Mouse (Mus musculus) liver, embryonic 11.5 days (tissue): ENCODE data around the gene Rpgrip1l. TPM values are rescaled to one million over a fixed set of nuclear protein-coding genes. Genes with fewer than 3 reads are reported as not detected.

Source experiments
- ATAC-seq: fragments of 200-750 bp; cut with Nextera tagmentation; replicated peaks from 2 replicates; pipeline ENCODE4 v1.8.0; 2017; ENCODE audit warnings: moderate number of reproducible peaks, mild to moderate bottlenecking, moderate TSS enrichment, moderate library complexity; ENCODE audit not compliant: low FRiP score
- DNase-seq: peaks from one replicate; pipeline ENCODE4 v3.0.0-alpha.2; 2017; ENCODE audit warnings: low spot score
- H3K27ac ChIP-seq: fragments of 300-500 bp; sonication (generic); 2 replicates; pipeline ENCODE4 v1.5.1; 2014; ENCODE audit warnings: mild to moderate bottlenecking, low read depth, low read length, control low read depth
- H3K27me3 ChIP-seq: fragments of 300-500 bp; sonication (generic); replicated peaks from 2 replicates; pipeline ENCODE4 v1.6.1; 2014; ENCODE audit warnings: low read length, mixed read lengths; ENCODE audit not compliant: control insufficient read depth, insufficient read depth
- H3K36me3 ChIP-seq: fragments of 300-500 bp; sonication (generic); 2 replicates; pipeline ENCODE4 v1.6.1; 2014; ENCODE audit warnings: mild to moderate bottlenecking, low read length, moderate library complexity, mixed read lengths; ENCODE audit not compliant: control insufficient read depth, insufficient read depth
- H3K4me1 ChIP-seq: fragments of 300-500 bp; sonication (generic); replicated peaks from 2 replicates; pipeline ENCODE4 v1.6.1; 2014; ENCODE audit warnings: low read length, mixed read lengths; ENCODE audit not compliant: control insufficient read depth, insufficient read depth
- H3K4me2 ChIP-seq: fragments of 300-500 bp; sonication (generic); 2 replicates; pipeline ENCODE4 v1.6.1; 2014; ENCODE audit warnings: mild to moderate bottlenecking, control low read depth, moderate library complexity
- H3K4me3 ChIP-seq: fragments of 300-500 bp; sonication (generic); 2 replicates; pipeline ENCODE4 v1.5.1; 2014; ENCODE audit warnings: low read depth, low read length, control low read depth
- H3K9ac ChIP-seq: fragments of 300-500 bp; sonication (generic); 2 replicates; pipeline ENCODE4 v1.6.1; 2014; ENCODE audit warnings: low read depth, low read length, control low read depth
- H3K9me3 ChIP-seq: fragments of 300-500 bp; sonication (generic); 2 replicates; pipeline ENCODE4 v1.6.1; 2016; ENCODE audit warnings: low read length, inconsistent platforms, mixed read lengths; ENCODE audit not compliant: control insufficient read depth
- WGBS: fragments of 180-500 bp; shearing (Covaris S2); extraction: QIAGEN DNeasy Blood & Tissue Kit; methylation state at CpG from one replicate; pipeline ENCODE4 v1.1.7; 2014; 5-methylcytosine and 5-hydroxymethylcytosine counted together
- polyA plus RNA-seq: library from polyadenylated mRNA; unstranded; fragments of >200 nt; fragmentation: Nextera tagmentation; extraction: Ambion mirVana; gene quantifications from 2 replicates; pipeline ENCODE4 v1.2.1, GENCODE M21; 2014

Gene Rpgrip1l
- polyA plus RNA-seq, 1 experiment from 2014 or later: 6.5 TPM

GRCm38 (mm10) chr8:91276337-91276736 is 36.7 kb downstream of the Rpgrip1l start:
- ATAC-seq (no peak), DNase-seq (no peak)
- Histone ChIP-seq H3K27ac (no peak overlapping the region), H3K4me1 (no peaks in the 10 kb centered on the region), H3K4me3 (no peak overlapping the region), H3K27me3 (no peaks in the 10 kb centered on the region), H3K36me3 (no peaks in the 10 kb centered on the region), H3K9ac (no peak overlapping the region), H3K4me2 (no peak overlapping the region), H3K9me3 (no peaks in the 10 kb centered on the region)
- WGBS: 93% methylated on average over 2 of the region's 2 CpGs

DNA sequence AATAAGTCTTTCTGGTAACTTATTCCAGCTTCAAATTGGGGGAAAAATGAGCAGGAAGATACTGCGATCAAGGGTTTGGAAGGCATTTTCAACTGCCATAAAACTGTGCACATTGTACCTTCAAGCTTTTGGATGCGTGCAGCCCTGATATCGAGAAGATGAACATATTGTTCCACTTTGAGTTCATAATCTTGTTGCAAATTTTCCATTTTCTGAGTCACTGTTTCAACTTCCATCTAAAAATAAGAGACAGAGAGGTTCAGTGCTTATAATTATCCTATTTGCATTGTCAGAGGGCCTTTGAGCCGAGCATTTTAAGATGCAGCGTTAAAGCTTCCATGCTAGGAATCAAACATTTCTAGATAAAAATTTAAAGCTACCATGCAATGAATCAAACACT is 39.6 kb downstream of the Rpgrip1l start:
- Histone ChIP-seq H3K36me3 (no peaks in the 10 kb centered on the region), H3K27me3 (no peaks in the 10 kb centered on the region), H3K4me3 (no peak overlapping the region), H3K4me1 (no peaks in the 10 kb centered on the region), H3K27ac (no peak overlapping the region), H3K4me2 (no peak overlapping the region), H3K9ac (no peak overlapping the region), H3K9me3 (no peaks in the 10 kb centered on the region)
- ATAC-seq: no peak
- 89% methylated on average over 5 of the region's 5 CpGs for WGBS
- DNase-seq: no peak

DNA sequence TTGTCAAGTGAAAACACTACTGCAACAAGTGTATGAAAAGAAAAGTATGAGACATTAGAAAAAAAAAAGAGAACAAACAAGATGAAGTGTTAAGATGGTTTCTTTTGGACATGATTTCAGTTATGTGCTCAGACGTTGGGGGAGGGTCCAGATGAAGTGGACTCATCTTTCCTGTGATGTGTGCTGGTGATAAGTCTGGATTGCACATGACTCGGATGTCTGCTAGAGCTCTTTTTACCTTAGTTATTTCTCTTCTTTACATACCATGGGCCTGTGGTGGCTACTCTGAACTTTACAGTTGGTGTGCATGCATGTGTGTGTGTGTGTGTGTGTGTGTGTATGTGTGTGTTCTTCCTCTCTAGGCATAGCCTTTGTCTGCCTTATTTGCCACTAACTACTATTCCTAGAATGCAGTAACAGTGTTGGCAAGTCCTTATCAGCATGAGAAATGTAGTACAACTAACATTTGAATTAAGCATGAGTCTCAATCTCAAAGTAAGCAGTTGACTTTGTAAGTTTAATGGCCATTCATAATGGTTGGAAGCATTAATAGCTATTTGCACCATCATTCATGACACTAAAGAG is 43.6 kb downstream of the Rpgrip1l start:
- Histone ChIP-seq H3K27me3 (no peaks in the 10 kb centered on the region), H3K4me1 (no peaks in the 10 kb centered on the region), H3K36me3 (no peaks in the 10 kb centered on the region), H3K9me3 (no peaks in the 10 kb centered on the region), H3K9ac (no peak overlapping the region), H3K4me2 (no peak overlapping the region), H3K27ac (no peak overlapping the region), H3K4me3 (no peak overlapping the region)
- 43% methylated on average over 2 of the region's 2 CpGs for WGBS
- DNase-seq (no peak), ATAC-seq (no peak)

DNA sequence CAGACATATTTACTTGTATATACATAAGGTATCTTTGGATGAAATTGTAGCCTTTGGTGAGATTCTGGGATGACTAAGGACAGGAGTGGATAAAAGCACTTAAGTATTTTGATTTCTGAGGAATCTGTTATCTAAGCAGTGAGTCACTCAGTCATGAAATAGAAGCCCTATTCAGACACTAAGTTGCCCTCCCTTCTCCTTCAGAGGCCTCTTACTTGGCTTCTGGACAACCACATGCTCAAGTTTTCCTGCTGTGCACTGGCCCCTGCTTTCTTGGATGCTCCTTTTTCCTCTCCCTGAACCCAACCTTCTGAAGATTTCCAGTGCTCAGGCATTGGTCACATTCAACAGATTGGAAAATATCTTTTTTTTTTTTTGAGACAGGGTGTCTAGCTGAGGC is 48.5 kb downstream of the Rpgrip1l start:
- Histone ChIP-seq H3K4me3 (no peak overlapping the region), H3K4me1 (no peaks in the 10 kb centered on the region), H3K27ac (no peak overlapping the region), H3K36me3 (no peaks in the 10 kb centered on the region), H3K9ac (no peak overlapping the region), H3K4me2 (no peak overlapping the region), H3K9me3 (no peaks in the 10 kb centered on the region), H3K27me3 (no peaks in the 10 kb centered on the region)
- ATAC-seq: no peak
- DNase-seq: no peak

DNA sequence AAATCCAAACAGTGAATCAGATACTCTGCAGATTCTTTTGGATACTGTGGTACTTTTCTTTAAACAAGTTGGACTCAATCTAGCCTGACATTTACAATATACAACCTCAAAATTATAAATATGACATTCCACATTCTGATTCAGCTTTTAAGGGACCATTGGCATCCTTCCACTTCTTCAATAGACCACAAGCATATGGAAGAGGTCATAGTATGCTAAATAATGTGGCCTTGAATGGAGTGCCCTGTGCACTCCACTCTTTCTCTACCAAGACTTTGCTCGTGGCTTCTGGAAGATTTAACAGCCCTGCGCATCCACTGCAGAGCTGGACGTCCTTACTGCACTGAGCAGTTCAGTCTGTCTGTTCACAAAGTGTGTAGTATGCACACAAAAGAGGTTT is 49.1 kb downstream of the Rpgrip1l start:
- Histone ChIP-seq H3K4me1 (no peaks in the 10 kb centered on the region), H3K27me3 (no peaks in the 10 kb centered on the region), H3K4me2 (no peak overlapping the region), H3K9ac (no peak overlapping the region), H3K27ac (no peak overlapping the region), H3K4me3 (no peak overlapping the region), H3K9me3 (no peaks in the 10 kb centered on the region), H3K36me3 (no peaks in the 10 kb centered on the region)
- 85% methylated on average over 3 of the region's 3 CpGs for WGBS
- no peak for DNase-seq
- no peak for ATAC-seq

DNA sequence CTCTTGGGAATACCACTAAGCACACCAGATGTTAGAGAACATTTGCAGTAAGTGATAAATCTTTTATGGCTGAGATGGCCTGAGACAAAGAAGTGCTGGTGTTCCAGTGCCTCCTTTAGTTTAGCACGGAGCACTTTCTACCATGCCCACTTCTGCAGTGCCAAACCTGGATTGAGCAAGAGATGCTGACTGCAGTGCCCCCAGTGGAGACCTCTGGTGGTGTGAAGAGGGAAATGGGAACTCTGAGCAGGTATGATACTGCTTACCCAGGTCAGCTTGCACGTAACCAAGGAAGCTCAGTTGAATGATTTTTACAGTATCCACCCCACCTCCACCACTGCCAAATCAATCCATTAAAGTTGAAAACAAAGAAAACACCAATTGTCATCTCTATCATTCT is 51.5 kb downstream of the Rpgrip1l start:
- 77% methylated on average over 2 of the region's 2 CpGs for WGBS
- Histone ChIP-seq H3K4me2 (no peak overlapping the region), H3K4me3 (no peak overlapping the region), H3K9ac (no peak overlapping the region), H3K27ac (no peak overlapping the region), H3K9me3 (no peaks in the 10 kb centered on the region), H3K27me3 (no peaks in the 10 kb centered on the region), H3K36me3 (no peaks in the 10 kb centered on the region), H3K4me1 (no peaks in the 10 kb centered on the region)
- ATAC-seq (no peak), DNase-seq (no peak)

GRCm38 (mm10) chr8:91250966-91251365 is 62.1 kb downstream of the Rpgrip1l start:
- H3K36me3 ChIP-seq: no peaks in the 10 kb centered on the region
- 50% methylated on average over 6 of the region's 6 CpGs for WGBS
- H3K4me1 ChIP-seq: no peaks in the 10 kb centered on the region
- H3K4me2 ChIP-seq: no peak overlapping the region
- no peak overlapping the region for H3K4me3 ChIP-seq
- no peaks in the 10 kb centered on the region for H3K9me3 ChIP-seq
- no peak for DNase-seq
- H3K27ac ChIP-seq: no peak overlapping the region
- ATAC-seq: no peak
- H3K9ac ChIP-seq: no peak overlapping the region
- H3K27me3 ChIP-seq: no peaks in the 10 kb centered on the region

DNA sequence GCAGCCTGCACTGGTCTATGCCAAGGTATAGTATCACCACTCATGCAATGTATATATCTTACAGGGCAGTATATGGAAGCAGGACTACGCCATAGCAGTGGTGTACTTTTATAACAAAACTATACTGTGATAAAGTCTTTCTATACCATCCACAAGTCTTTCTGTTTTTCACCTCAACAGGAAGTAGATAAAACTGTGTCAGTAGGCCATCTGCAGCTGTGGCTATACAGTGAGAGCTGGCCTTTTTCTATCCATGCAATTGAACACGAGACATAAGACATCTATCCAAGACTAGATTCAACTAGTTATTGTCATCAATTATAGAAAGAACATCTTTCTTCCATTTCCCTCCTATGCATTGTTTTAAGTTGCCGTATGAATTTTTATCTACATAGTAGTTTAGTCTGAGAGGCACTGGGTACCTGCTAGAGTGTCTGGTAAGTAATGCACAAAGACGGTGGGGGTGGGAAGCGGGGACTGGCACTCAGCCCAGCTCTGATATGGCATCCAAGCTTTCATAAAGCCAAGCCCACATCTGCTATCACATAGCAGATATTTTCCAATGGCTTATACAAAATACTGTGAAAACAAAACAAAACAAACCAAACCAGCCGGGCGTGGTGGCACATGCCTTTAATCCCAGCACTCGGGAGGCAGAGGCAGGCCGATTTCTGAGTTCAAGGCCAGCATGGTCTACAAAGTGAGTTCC is 63.1 kb downstream of the Rpgrip1l start:
- 78% methylated on average over 9 of the region's 9 CpGs for WGBS
- Histone ChIP-seq H3K4me3 (no peak overlapping the region), H3K4me2 (no peak overlapping the region), H3K27me3 (no peaks in the 10 kb centered on the region), H3K4me1 (no peaks in the 10 kb centered on the region), H3K9me3 (no peaks in the 10 kb centered on the region), H3K9ac (no peak overlapping the region), H3K36me3 (no peaks in the 10 kb centered on the region), H3K27ac (no peak overlapping the region)
- DNase-seq (no peak), ATAC-seq (no peak)

DNA sequence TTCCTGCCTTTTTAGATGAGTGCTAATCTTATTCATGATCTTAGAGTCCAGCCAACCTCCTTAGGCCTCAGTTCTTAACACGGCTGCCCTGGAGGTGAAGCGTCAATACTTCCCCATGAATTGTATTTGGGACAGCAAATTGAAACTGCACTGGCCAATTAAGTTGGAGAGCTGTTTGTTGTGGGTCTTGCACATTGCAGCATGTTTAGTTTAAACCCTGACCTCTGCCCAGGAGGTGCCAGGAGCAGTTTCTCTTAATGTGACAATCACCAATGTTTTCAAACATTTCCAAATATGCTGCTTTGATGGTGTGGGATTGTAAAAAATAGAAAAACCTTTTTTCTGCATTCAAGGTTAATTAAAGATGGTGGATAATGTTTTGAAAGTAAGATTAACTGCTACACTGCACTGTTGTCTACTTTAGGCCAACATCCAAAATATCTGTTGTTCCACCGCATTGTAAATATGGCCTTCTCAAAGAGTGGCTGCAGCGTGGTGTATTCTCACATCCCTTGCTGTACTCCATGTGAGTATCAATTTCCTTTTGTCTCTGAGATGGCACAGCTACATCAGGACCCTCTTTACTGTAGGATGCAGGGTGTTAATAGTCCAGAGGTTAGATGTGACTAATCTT is 67.1 kb downstream of the Rpgrip1l start:
- H3K4me3 ChIP-seq: no peak overlapping the region
- WGBS: 75% methylated on average over 4 of the region's 4 CpGs
- H3K4me1 ChIP-seq: no peaks in the 10 kb centered on the region
- H3K27ac ChIP-seq: no peak overlapping the region
- ATAC-seq (no peak), DNase-seq (no peak)
- H3K9me3 ChIP-seq: no peaks in the 10 kb centered on the region
- H3K9ac ChIP-seq: no peak overlapping the region
- H3K4me2 ChIP-seq: no peak overlapping the region
- H3K36me3 ChIP-seq: no peaks in the 10 kb centered on the region
- H3K27me3 ChIP-seq: no peaks in the 10 kb centered on the region
